Mouse (Mus musculus) heart, adult 2 months (tissue): Measurements from ENCODE around the gene B4galt1.

Source experiments
- CTCF ChIP-seq: fragments of 200-600 bp; IDR thresholded peaks from 2 replicates; pipeline ENCODE4 v1.8.1; 2022; ENCODE audit warnings: antibody characterized with exemption, mild to moderate bottlenecking, moderate library complexity
- EP300 ChIP-seq: fragments of 200-500 bp; IDR thresholded peaks from 2 replicates; pipeline ENCODE4 v1.6.1; 2011; ENCODE audit warnings: low read depth, low read length, control low read depth; ENCODE audit not compliant: insufficient read depth
- POLR2A ChIP-seq: fragments of 200-500 bp; IDR thresholded peaks from 2 replicates; pipeline ENCODE4 v1.6.1; 2011; ENCODE audit warnings: mild to moderate bottlenecking, low read depth, low read length, control low read depth; ENCODE audit not compliant: insufficient read depth

- TF ChIP-seq EP300 (no peak), CTCF (no peak), POLR2A (no peak)
Measured at GRCm38 (mm10) chr4:40834232-40834786, 19.5 kb downstream of the B4galt1 start.
